Mouse (Mus musculus) heart, postnatal 0 days (tissue): Measurements from ENCODE around the gene Decr2. TPM values are rescaled to one million over a fixed set of nuclear protein-coding genes. Genes with fewer than 3 reads are reported as not detected.
A peak's percentile ranks its signal among the peaks of the same experiment; 100 is the strongest.

Source experiments
- ATAC-seq: fragments of 200-750 bp; cut with Nextera tagmentation; 2 replicates; pipeline ENCODE4 v1.8.0; 2017; ENCODE audit warnings: low read depth, moderate number of reproducible peaks, moderate library complexity; ENCODE audit not compliant: insufficient read depth
- DNase-seq: peaks from one replicate; pipeline ENCODE4 v3.0.0-alpha.2; 2016; ENCODE audit warnings: low spot score
- H3K27ac ChIP-seq: fragments of 300-500 bp; sonication (generic); 2 replicates; pipeline ENCODE4 v1.5.1; 2014; ENCODE audit warnings: low read depth, mild to moderate bottlenecking
- H3K27me3 ChIP-seq: fragments of 300-500 bp; sonication (generic); 2 replicates; pipeline ENCODE4 v1.6.1; 2014; ENCODE audit warnings: low read length, mixed read lengths; ENCODE audit not compliant: control insufficient read depth, insufficient read depth
- H3K36me3 ChIP-seq: fragments of 300-500 bp; sonication (generic); replicated peaks from 2 replicates; pipeline ENCODE4 v1.6.1; 2014; ENCODE audit warnings: low read length, mixed read lengths; ENCODE audit not compliant: control insufficient read depth, insufficient read depth
- H3K4me1 ChIP-seq: fragments of 300-500 bp; sonication (generic); 2 replicates; pipeline ENCODE4 v1.6.1; 2014; ENCODE audit warnings: antibody characterized with exemption; ENCODE audit not compliant: control insufficient read depth, insufficient read depth
- H3K4me2 ChIP-seq: fragments of 300-500 bp; sonication (generic); 2 replicates; pipeline ENCODE4 v1.6.1; 2014; ENCODE audit warnings: low read depth, mild to moderate bottlenecking, low read length, moderate library complexity
- H3K4me3 ChIP-seq: fragments of 300-500 bp; sonication (generic); 2 replicates; pipeline ENCODE4 v1.5.1; 2014; ENCODE audit warnings: low read depth, low read length
- H3K9ac ChIP-seq: fragments of 300-500 bp; sonication (generic); replicated peaks from 2 replicates; pipeline ENCODE4 v1.6.1; 2014; ENCODE audit warnings: low read depth, low read length, mixed read lengths
- H3K9me3 ChIP-seq: fragments of 300-500 bp; sonication (generic); replicated peaks from 2 replicates; pipeline ENCODE4 v1.6.1; 2016; ENCODE audit warnings: low read length; ENCODE audit not compliant: control insufficient read depth
- CTCF ChIP-seq: IDR thresholded peaks from 2 replicates; pipeline ENCODE4 v1.5.1; 2016; ENCODE audit warnings: antibody characterized with exemption, control low read depth, low read depth
- EP300 ChIP-seq: IDR thresholded peaks from 2 replicates; pipeline ENCODE4 v1.6.1; 2016; ENCODE audit warnings: antibody characterized with exemption, low read depth
- WGBS: fragments of 180-500 bp; shearing (Covaris S2); extraction: QIAGEN DNeasy Blood & Tissue Kit; methylation state at CpG from one replicate; pipeline ENCODE4 v1.1.7; 2014; 5-methylcytosine and 5-hydroxymethylcytosine counted together
- polyA plus RNA-seq: library from polyadenylated mRNA; unstranded; fragments of >200 nt; fragmentation: Nextera tagmentation; extraction: Ambion mirVana; gene quantifications from 2 replicates; pipeline ENCODE4 v1.2.1, GENCODE M21; 2015
- total RNA-seq: library from RNA; depleted of rRNA; stranded (reverse); fragments of >200 nt; gene quantifications from 2 replicates; pipeline ENCODE4 v1.2.3, GENCODE M21; 2014; ENCODE audit warnings: low replicate concordance; rRNA removed

Gene Decr2
- total RNA-seq (35.3 and 44.6 TPM in 2 replicates), polyA plus RNA-seq (35.3 and 36.6 TPM in 2 replicates)

DNA sequence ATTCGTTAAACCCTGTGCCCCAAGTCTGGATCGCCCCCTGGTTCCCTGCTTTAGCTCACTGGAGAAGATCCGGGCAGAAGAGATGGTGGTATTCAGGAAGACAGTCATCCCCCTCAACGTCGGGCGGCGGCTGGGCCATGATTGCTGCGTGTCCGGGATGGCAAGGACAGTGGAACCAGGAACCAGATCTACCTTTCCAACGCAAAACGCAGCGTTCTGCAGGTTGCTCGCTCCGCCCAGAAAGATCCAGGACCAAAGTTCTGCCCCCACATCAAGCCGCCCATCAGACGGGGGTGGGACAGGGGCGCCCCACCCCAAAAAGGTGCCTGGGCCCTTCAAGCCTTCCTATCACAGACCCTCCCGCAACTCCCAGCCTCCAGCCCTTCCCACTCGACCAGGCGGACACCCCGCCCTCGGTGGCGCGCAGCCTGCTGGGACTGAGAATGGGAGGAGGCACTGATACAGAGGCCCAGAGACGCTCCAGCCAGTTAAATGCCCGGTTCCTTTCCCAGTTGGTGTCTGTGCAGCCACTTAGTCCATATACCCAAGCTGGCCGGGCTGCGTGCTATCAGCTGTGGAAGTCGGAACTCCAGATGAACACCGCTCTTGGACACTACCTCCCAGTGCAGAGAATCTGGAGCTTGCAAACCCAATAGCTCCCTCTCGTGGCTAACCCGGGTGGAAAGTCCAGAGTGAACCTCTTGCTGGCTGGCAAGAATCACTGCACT is at the start of gene Decr2:
Gene Decr2 (minus strand): TSS at position 433 of the 728 bp plus-strand sequence.
- Histone ChIP-seq H3K4me1 (peaks cover 3% of the 10 kb centered on the region; the same call in 1 of the 2 replicates), H3K27ac (peak within 1 kb of the TSS; percentile 54), H3K4me3 (peak within 1 kb of the TSS; percentile 59), H3K9me3 (no peaks in the 10 kb centered on the region), H3K36me3 (no peaks in the 10 kb centered on the region), H3K27me3 (no peaks in the 10 kb centered on the region), H3K9ac (peak within 1 kb of the TSS; percentile 65), H3K4me2 (peak within 1 kb of the TSS; percentile 85)
- peak; percentile 85 for ATAC-seq
- peak; percentile 90 for DNase-seq
- TF ChIP-seq EP300 (no peak), CTCF (peak; percentile 87)
- under 1% methylated on average over 30 of the region's 32 CpGs for WGBS

DNA sequence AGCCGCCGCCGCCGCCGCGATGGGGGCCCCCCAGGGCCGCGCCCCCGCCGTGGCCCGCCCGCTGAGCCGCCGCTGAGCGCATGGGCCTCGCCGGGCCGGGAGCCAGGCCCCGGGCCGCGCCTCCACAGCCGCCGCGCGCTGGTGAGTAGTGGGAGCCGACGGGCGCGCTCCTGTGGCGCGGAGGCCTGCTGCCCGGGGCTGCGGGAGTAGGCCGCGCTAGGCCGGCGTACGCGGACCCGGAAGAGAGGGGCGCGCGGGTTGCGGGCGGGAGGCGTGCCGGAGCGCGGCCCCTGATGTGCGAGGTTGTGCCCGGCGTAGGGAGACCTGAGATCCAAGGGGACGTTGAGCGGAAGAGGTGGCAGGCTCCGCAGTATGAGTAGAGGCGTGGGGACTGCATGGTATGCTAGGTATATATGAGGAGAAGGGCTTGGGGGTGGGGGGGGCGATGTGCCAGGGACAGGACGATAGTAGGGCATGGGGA is 48.8 kb upstream of the Decr2 start:
- H3K27me3 ChIP-seq = no peaks in the 10 kb centered on the region
- TF ChIP-seq EP300 (no peak), CTCF (no peak)
- DNase-seq (peak; percentile 43), ATAC-seq (peak; percentile 76)
- H3K36me3 ChIP-seq = peaks cover 13% of the 10 kb centered on the region
- WGBS = under 1% methylated on average over 48 of the region's 58 CpGs
- H3K9me3 ChIP-seq = no peaks in the 10 kb centered on the region
- H3K4me3 ChIP-seq = peak overlapping the region; percentile 63
- H3K4me1 ChIP-seq = peaks cover 19% of the 10 kb centered on the region
- H3K27ac ChIP-seq = peak overlapping the region; percentile 95
- peak overlapping the region; percentile 78 for H3K4me2 ChIP-seq
- H3K9ac ChIP-seq = peak overlapping the region; percentile 98

DNA sequence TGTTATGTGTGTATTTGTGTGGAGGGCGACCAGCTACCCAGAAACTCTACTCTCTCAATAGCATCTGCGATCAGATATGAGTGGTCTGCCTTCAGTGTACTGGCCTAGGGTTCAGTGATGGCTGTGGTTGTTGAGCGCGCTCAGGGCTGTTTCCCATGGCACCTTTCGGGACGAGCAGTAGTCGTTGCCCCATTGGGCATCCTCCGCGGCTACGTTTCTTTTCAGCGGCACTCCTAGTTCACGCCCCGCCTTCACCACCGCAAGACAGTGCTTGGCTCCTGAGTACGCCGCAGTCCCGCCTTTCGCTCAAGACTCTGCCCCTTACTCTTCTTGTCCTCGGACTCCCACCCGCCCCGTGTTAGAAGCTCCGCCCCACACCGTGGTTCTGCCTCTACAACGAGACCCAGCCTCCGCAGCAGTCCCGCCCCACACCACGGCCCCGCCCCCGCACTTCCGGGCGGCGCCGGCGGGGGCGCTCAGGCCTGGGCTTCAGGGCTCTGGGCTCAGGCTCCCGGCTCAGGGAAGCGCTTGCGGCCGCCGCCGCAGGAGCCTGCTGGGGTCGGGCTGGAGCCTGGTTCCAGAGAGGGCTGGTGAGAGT is 48.2 kb upstream of the Decr2 start, which contains the start of gene Axin1:
Gene Axin1 (plus strand): TSS at position 450 of the 598 bp plus-strand sequence.
- DNase-seq = peak; percentile 95
- WGBS = under 1% methylated on average over 41 of the region's 42 CpGs
- H3K9ac ChIP-seq = peak within 1 kb of the TSS; percentile 98
- H3K4me1 ChIP-seq = peaks cover 19% of the 10 kb centered on the region
- peak; percentile 97 for ATAC-seq
- H3K36me3 ChIP-seq = peaks cover 8% of the 10 kb centered on the region
- H3K27me3 ChIP-seq = no peaks in the 10 kb centered on the region
- no peaks in the 10 kb centered on the region for H3K9me3 ChIP-seq
- TF ChIP-seq CTCF (peak; percentile 52), EP300 (no peak)
- H3K4me2 ChIP-seq = peak within 1 kb of the TSS; percentile 78
- H3K27ac ChIP-seq = peak within 1 kb of the TSS; percentile 95
- H3K4me3 ChIP-seq = peak within 1 kb of the TSS; percentile 63

DNA sequence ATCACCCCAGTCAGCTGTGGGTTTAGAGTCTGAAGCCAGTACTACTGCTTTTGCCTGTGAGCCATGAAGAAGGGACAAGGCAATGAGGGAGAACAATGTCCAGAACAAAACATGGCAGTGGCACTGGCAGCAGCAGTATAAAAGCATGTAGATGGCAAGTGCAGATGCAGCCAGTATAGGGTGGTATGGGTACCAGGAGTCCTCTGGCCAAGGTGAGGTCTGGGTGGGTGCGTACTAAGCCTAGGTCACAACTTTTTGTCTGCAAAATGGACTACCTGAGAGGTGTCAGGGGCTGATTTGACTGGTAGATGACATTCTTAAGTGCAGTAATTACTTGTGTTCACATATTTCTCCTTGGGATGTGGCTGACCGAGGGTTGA is 47.6 kb upstream of the Decr2 start:
- Histone ChIP-seq H3K9me3 (no peaks in the 10 kb centered on the region), H3K4me1 (peaks cover 19% of the 10 kb centered on the region), H3K27me3 (no peaks in the 10 kb centered on the region), H3K36me3 (peaks cover 2% of the 10 kb centered on the region), H3K27ac (peak overlapping the region; percentile 95; the same call in 1 of the 2 replicates), H3K9ac (no peak overlapping the region), H3K4me2 (peak overlapping the region; percentile 78), H3K4me3 (peak overlapping the region; percentile 63)
- WGBS = 60% methylated on average over 2 of the region's 2 CpGs
- ATAC-seq (no peak), DNase-seq (no peak)
- TF ChIP-seq CTCF = no peak
- TF ChIP-seq EP300 = no peak

DNA sequence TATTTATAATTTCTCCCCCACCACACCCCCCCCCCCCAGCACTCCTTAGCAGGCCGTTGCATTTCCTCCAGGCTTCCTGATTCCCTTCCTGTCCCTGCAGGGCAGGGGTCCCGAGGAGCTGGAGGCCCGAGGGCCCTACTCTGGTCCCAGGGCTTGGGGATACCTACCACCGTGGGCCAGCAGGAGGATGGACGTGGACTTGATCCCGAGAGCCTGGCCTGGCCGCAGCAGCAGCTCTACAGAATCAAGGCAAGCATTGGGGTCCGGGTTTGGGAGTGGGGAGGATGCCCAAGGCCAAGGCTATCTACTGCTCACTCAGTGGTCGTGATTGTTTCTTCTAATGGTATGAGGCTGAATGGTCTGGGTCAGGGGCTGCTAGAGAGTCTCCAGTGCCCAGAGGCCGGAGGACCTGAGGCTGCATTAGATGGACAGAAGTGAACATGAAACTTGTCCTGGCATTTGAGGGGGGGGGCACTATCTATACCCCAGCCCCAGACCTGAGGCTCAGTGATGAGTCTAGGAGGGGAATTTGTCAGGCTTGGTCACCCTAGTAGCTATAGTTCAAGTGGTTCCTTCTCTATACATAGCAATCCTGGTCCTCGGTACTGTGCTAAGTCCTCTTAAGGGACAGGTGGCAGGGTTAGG is 47.1 kb upstream of the Decr2 start:
- no peaks in the 10 kb centered on the region for H3K36me3 ChIP-seq
- H3K4me2 ChIP-seq = no peak overlapping the region
- H3K4me1 ChIP-seq = peaks cover 19% of the 10 kb centered on the region
- no peak for TF ChIP-seq CTCF
- no peak for TF ChIP-seq EP300
- H3K9ac ChIP-seq = no peak overlapping the region
- ATAC-seq (no peak), DNase-seq (no peak)
- H3K4me3 ChIP-seq = no peak overlapping the region
- H3K27me3 ChIP-seq = no peaks in the 10 kb centered on the region
- no peaks in the 10 kb centered on the region for H3K9me3 ChIP-seq
- 75% methylated on average over 11 of the region's 11 CpGs for WGBS
- no peak overlapping the region for H3K27ac ChIP-seq
